Mouse (Mus musculus): ENCODE data around the gene Fthl17a. TPM values are rescaled to one million over a fixed set of nuclear protein-coding genes. Genes with fewer than 3 reads are reported as not detected.

Gene Fthl17a
- total RNA-seq (2022), result not detected

GRCm38 (mm10) chrX:85249379-85249778 lies at the start of gene Fthl17a:
Gene Fthl17a, plus strand, starts transcription at chrX:85249679.
- no peak for DNase-seq (ENCODE audit: low spot score in 2 of 2)

GRCm38 (mm10) chrX:85207001-85207400 lies 42.5 kb upstream of the Fthl17a start:
- DNase-seq (ENCODE audit: low spot score in 2 of 2), result no peak

GRCm38 (mm10) chrX:85226883-85227282 lies 22.6 kb upstream of the Fthl17a start:
- DNase-seq (ENCODE audit: low spot score in 2 of 2), result no peak

GRCm38 (mm10) chrX:85271821-85272220 lies 22.3 kb downstream of the Fthl17a start:
- no peak for DNase-seq (ENCODE audit: low spot score in 2 of 2)

- DNase-seq (ENCODE audit: low spot score in 2 of 2), result no peak
Measured at GRCm38 (mm10) chrX:85272296-85272695, 22.8 kb downstream of the Fthl17a start.

GRCm38 (mm10) chrX:85289846-85290245 lies 40.4 kb downstream of the Fthl17a start:
- no peak for DNase-seq (ENCODE audit: low spot score in 2 of 2)

GRCm38 (mm10) chrX:85292781-85293180 lies 43.3 kb downstream of the Fthl17a start:
- no peak for DNase-seq (ENCODE audit: low spot score in 2 of 2)

- DNase-seq (ENCODE audit: low spot score in 2 of 2), result no peak
Measured at GRCm38 (mm10) chrX:85294001-85294400, 44.5 kb downstream of the Fthl17a start.

GRCm38 (mm10) chrX:85304674-85305073 lies 55.2 kb downstream of the Fthl17a start:
- DNase-seq (ENCODE audit: low spot score in 2 of 2), result no peak

- no peak for DNase-seq (ENCODE audit: low spot score in 2 of 2)
Measured at GRCm38 (mm10) chrX:85318576-85318975, 69.1 kb downstream of the Fthl17a start.

- DNase-seq (ENCODE audit: low spot score in 2 of 2), result no peak
Measured at GRCm38 (mm10) chrX:85319193-85319592, 69.7 kb downstream of the Fthl17a start.
